Mouse (Mus musculus): ENCODE measurements around the gene D430019H16Rik. TPM values are rescaled to one million over a fixed set of nuclear protein-coding genes. Genes with fewer than 3 reads are reported as not detected.

D430019H16Rik gene
- polyA plus RNA-seq, 1 experiment from 2014 or later: 3.1 TPM

DNA sequence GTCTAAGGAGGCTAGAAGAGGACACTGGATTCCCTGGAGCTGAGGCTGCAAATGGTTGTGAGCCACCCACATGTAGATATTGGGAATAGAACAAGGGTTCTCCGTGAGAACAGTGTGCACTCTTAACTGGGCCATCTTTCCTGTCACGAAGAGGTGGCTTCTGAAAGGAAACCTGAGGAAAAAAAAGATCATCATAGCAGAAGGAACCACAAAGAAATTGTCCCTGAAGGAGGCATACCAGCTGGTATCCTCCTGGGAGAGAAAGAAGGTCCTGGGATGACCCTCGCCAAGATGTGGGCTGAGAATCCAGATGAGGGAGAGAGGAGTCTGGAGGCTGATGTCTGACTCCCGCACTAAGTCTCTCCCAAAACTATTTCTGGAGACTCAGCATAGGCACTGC is 4.4 kb upstream of the D430019H16Rik start:
- WGBS: 74% methylated on average over 4 of the region's 4 CpGs
- ATAC-seq (ENCODE audit: insufficient number of reproducible peaks, insufficient read depth, low FRiP score, low TSS enrichment, low read depth): no peak
- no peaks in the 10 kb centered on the region for H3K36me3 ChIP-seq
- no peak overlapping the region for H3K4me3 ChIP-seq (replicated peaks)
- 0 out of 2 replicates have a peak, but pooled peaks cover 6% of the 10 kb centered on the region for H3K9me3 ChIP-seq
- H3K4me1 ChIP-seq (replicated peaks): 0 out of 2 replicates have a peak, but pooled peaks cover 6% of the 10 kb centered on the region
- H3K27ac ChIP-seq: no peak overlapping the region
- no peaks in the 10 kb centered on the region for H3K27me3 ChIP-seq
- H3K4me2 ChIP-seq: no peak overlapping the region
- H3K9ac ChIP-seq (replicated peaks): no peak overlapping the region

DNA sequence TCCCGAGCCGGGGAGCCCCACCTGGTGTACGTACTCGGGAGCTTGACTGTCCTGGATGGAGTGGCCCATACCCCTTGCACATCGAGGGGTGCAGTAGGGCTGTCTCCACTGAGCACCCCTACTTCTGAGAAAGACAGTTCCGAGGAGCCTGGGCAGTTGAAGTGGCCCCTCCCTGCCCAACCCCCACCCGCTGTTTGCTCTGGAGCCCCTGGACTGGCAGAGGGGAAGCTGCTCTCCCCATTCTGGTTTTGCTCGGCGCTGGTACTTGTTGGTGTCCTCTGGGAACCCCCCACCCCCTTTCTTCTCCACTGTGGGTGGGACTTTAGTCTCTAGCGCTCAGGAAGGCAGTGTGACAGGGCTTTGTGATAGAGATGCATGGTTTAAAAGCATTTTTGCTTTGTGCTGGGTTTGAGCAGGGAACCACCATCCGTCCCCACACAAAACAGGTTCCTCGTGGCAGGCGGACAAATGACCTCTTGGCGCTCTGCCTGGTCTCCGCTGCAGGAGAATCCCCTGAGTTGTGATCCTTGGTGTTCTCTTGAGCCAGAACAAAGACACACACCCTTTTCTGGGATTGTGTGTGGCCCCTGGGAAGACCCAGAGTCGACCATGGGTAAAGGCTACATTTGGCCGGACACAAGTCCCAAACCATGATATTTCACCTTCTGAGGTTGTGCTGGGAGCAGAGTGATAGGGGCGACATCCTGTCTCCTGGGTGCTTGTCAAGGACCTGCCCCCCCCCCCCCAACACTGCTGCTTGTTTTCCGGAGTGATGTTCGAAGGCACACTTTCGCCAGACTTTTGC is 804 bp downstream of the D430019H16Rik start:
- Histone ChIP-seq H3K27ac (peak overlapping the region; percentile 78), H3K27me3 (no peaks in the 10 kb centered on the region; the same call in 1 of the 2 replicates), H3K9ac (replicated peaks) (peak overlapping the region; percentile 82), H3K4me2 (peak overlapping the region; percentile 82), H3K36me3 (no peaks in the 10 kb centered on the region), H3K9me3 (no peaks in the 10 kb centered on the region), H3K4me3 (replicated peaks) (peak overlapping the region; percentile 73), H3K4me1 (replicated peaks) (peaks cover 33% of the 10 kb centered on the region)
- ATAC-seq (ENCODE audit: insufficient number of reproducible peaks, insufficient read depth, low FRiP score, low TSS enrichment, low read depth): peak; percentile 64
- under 1% methylated on average over 21 of the region's 21 CpGs for WGBS

DNA sequence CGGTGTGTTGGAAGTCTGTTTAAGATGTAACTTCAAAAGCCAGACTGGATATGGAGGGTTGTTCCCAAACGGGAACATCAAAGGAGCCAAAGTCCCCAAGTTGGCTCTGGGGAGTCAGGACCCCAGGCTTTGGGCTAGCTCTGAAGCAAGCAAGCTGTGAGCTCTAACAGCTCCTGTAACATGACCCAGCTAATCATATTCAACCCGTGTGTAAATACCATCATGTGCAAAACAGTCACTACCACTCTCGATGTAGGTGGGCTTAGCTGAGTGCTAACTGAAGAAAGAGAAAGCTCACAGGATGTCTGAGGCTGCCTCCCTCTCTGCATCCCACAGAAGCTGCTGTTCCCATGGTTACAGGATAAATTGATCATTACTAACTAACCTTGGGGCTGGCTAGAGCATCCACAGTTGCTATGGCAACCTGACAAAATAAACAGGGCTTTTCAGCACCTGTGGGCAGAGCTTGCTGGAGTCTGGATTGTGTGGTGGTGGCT is 1.5 kb downstream of the D430019H16Rik start:
- peak overlapping the region; percentile 82 for H3K9ac ChIP-seq (replicated peaks)

DNA sequence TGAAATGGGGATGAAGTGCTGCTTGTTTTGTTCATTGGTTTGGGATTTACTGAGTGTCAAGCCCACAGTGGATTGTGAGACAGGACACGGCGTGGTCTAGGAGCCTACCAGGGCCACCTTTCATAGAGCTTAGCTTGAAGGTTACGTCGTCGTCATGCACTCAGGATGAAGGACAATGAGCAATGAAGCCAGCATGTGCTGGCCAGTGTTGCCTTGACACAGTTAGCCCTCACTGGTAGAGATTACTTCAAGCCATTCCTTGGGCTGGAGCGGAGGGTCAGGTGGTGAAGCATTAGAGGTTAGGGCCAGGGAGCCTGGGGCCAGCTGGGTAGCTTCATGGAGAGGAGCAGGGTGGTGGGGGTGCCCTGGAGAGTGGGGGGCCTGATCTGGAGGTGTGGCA is 5.1 kb downstream of the D430019H16Rik start:
- Histone ChIP-seq H3K9ac (replicated peaks) (no peak overlapping the region), H3K36me3 (peaks cover 8% of the 10 kb centered on the region; the same call in 1 of the 2 replicates), H3K27me3 (no peaks in the 10 kb centered on the region; the same call in 1 of the 2 replicates), H3K4me3 (replicated peaks) (no peak overlapping the region), H3K9me3 (no peaks in the 10 kb centered on the region), H3K27ac (no peak overlapping the region), H3K4me2 (no peak overlapping the region), H3K4me1 (replicated peaks) (peaks cover 45% of the 10 kb centered on the region)
- 96% methylated on average over 6 of the region's 6 CpGs for WGBS
- no peak for ATAC-seq (ENCODE audit: insufficient number of reproducible peaks, insufficient read depth, low FRiP score, low TSS enrichment, low read depth)

More for the DNA sequence above, 1.5 kb downstream of the D430019H16Rik start:
- Histone ChIP-seq H3K9me3 (no peaks in the 10 kb centered on the region), H3K4me3 (replicated peaks) (peak overlapping the region; percentile 73), H3K27ac (peak overlapping the region; percentile 78; the same call in 1 of the 2 replicates), H3K4me2 (peak overlapping the region; percentile 82), H3K36me3 (no peaks in the 10 kb centered on the region), H3K4me1 (replicated peaks) (peaks cover 39% of the 10 kb centered on the region), H3K27me3 (no peaks in the 10 kb centered on the region; the same call in 1 of the 2 replicates)
- WGBS: 3% methylated on average over 4 of the region's 4 CpGs
- ATAC-seq (ENCODE audit: insufficient number of reproducible peaks, insufficient read depth, low FRiP score, low TSS enrichment, low read depth): 0 out of 2 replicates have a peak, but pooled peaks have one; percentile 12

DNA sequence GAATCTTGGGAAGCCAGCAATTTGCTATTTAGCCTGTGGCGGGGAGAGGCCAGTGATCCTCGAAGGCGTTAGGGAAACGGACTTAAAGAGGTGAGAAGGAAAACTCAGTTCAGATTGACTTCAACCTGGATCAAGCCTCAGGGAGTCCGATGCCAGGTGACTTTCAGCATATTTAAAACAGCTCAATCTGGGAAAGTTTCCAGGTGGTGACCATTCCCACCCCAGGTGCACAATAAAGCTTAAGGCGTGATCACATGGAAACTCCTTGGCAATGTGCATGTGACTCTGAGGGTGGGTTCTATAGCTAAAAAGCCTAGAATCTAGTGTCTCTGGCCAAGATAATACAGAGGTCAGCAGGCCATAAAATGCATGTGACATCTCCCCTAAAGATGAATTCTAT is 7.4 kb downstream of the D430019H16Rik start:
- WGBS: 45% methylated on average over 6 of the region's 6 CpGs
- ATAC-seq (ENCODE audit: insufficient number of reproducible peaks, insufficient read depth, low FRiP score, low TSS enrichment, low read depth): no peak
- H3K27ac ChIP-seq: 0 out of 2 replicates have a peak overlapping the region, but pooled peaks have one; percentile 14
- H3K4me2 ChIP-seq: no peak overlapping the region
- H3K4me1 ChIP-seq (replicated peaks): peaks cover 35% of the 10 kb centered on the region
- no peaks in the 10 kb centered on the region for H3K9me3 ChIP-seq
- H3K36me3 ChIP-seq: peaks cover 8% of the 10 kb centered on the region; the same call in 1 of the 2 replicates
- no peak overlapping the region for H3K4me3 ChIP-seq (replicated peaks)
- no peaks in the 10 kb centered on the region; the same call in 1 of the 2 replicates for H3K27me3 ChIP-seq
- H3K9ac ChIP-seq (replicated peaks): no peak overlapping the region

DNA sequence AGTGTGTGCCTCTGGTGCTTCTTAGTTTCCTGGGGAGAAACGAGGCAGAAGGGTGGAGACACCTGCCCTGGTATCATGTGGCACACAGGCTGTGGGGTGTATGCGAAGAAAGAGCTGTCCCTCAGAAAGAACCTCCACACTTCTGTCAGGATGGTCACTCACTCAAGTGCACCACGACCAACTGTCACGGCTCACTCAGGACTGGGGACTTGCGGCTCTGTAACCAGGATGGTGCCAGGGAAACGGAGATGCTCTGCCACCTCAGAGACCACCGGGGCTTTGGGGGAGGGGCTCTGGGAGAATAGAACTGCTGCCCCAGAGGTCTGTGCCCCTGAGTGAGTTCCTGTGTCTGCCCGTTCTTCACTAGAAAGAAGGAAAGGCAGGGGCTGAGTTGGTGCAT is 15.4 kb downstream of the D430019H16Rik start:
- H3K4me1 ChIP-seq (replicated peaks): peaks cover 32% of the 10 kb centered on the region
- H3K4me2 ChIP-seq: no peak overlapping the region

DNA sequence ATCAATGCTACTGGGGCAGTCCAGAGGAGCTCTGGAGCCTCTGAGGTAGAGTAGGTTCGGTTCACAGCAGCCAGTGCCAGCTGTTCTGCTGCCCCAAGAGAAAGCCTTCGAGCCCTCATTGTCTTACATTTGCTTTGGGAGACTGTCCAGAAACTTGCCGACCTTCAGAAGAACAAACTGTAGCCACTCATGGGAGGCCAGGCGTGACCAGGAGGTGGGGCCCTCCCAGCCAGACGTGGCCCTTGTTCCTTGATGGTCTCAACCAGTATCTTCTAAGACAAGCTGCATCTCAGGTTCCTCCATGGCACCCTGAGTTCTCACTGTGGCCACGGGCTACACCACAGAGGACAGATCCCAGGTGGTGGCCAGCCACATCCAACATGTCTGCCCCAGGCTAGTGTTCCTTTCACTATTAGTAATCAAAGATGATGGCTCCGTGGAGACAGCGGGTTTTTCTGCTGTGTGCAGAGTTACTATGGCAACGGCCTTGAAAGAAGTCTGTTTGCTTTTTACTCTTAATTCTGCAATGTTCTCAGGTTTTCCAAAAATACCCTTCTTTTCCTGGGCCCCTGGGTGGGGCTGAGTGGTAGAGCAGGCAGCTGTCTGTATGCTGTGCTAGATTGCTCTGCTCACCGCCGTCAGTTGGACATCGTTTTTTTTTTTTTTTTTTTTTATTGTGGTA is 21.7 kb downstream of the D430019H16Rik start:
- Histone ChIP-seq H3K9ac (replicated peaks) (0 out of 2 replicates have a peak overlapping the region, but pooled peaks have one; percentile 6), H3K4me2 (no peak overlapping the region), H3K27ac (no peak overlapping the region), H3K36me3 (peaks cover 25% of the 10 kb centered on the region), H3K4me1 (replicated peaks) (0 out of 2 replicates have a peak, but pooled peaks cover 4% of the 10 kb centered on the region), H3K27me3 (no peaks in the 10 kb centered on the region), H3K4me3 (replicated peaks) (no peak overlapping the region), H3K9me3 (no peaks in the 10 kb centered on the region)
- WGBS: 80% methylated on average over 12 of the region's 12 CpGs
- no peak for ATAC-seq (ENCODE audit: insufficient number of reproducible peaks, insufficient read depth, low FRiP score, low TSS enrichment, low read depth)

More for the DNA sequence above, 15.4 kb downstream of the D430019H16Rik start:
- Histone ChIP-seq H3K9me3 (no peaks in the 10 kb centered on the region), H3K27me3 (no peaks in the 10 kb centered on the region), H3K9ac (replicated peaks) (no peak overlapping the region), H3K27ac (no peak overlapping the region), H3K4me3 (replicated peaks) (no peak overlapping the region), H3K36me3 (peaks cover 11% of the 10 kb centered on the region; the same call in 1 of the 2 replicates)
- WGBS: 73% methylated on average over 8 of the region's 8 CpGs
- ATAC-seq (ENCODE audit: insufficient number of reproducible peaks, insufficient read depth, low FRiP score, low TSS enrichment, low read depth): no peak

DNA sequence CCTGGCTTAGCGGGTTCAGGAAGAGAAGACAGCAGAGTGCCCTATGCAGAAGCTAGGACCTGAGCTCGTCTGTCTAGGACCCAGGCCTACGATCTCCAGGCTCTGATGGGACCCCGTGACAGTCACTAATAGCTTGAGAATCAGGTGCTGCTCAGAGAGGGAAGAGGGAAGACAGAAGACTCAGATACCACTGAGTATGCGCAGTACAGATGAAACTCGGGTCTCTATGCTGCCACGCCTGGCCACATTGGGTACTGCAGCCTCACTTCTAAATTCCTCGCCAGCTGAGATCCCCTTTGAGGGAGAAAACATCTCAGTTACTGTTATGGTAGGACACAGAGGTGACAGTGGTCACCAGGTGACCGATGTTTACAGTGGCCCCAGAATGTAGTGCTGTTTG is 22.8 kb downstream of the D430019H16Rik start:
- Histone ChIP-seq H3K27ac (0 out of 2 replicates have a peak overlapping the region, but pooled peaks have one; percentile 37), H3K27me3 (no peaks in the 10 kb centered on the region), H3K4me2 (no peak overlapping the region), H3K9ac (replicated peaks) (no peak overlapping the region), H3K9me3 (no peaks in the 10 kb centered on the region), H3K4me3 (replicated peaks) (no peak overlapping the region), H3K36me3 (peaks cover 25% of the 10 kb centered on the region), H3K4me1 (replicated peaks) (0 out of 2 replicates have a peak, but pooled peaks cover 4% of the 10 kb centered on the region)
- ATAC-seq (ENCODE audit: insufficient number of reproducible peaks, insufficient read depth, low FRiP score, low TSS enrichment, low read depth): no peak
- WGBS: 43% methylated on average over 9 of the region's 9 CpGs

DNA sequence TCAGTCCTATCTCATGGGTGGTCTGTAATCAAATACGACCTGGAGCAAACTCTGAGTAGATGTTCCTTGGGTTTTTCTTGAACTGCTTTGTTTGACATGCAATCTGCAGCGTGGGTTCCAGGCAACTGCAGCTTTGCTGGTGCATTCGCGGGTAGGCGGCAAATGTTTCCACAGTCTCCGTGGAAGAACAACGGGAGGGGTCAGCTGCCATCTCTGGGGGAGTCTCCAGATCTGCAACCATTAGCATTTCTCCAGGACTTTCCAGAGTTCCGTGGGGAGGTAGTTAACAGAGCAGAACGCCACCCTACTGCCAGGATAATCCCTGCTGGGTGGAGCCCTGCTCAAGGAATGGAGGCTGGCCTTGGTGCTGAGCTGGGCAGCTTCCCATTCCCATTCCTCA is 23.3 kb downstream of the D430019H16Rik start:
- ATAC-seq (ENCODE audit: insufficient number of reproducible peaks, insufficient read depth, low FRiP score, low TSS enrichment, low read depth): no peak
- no peaks in the 10 kb centered on the region for H3K9me3 ChIP-seq
- H3K27ac ChIP-seq: no peak overlapping the region
- H3K27me3 ChIP-seq: no peaks in the 10 kb centered on the region
- 66% methylated on average over 9 of the region's 9 CpGs for WGBS
- H3K4me3 ChIP-seq (replicated peaks): no peak overlapping the region
- H3K4me1 ChIP-seq (replicated peaks): 0 out of 2 replicates have a peak, but pooled peaks cover 4% of the 10 kb centered on the region
- no peak overlapping the region for H3K4me2 ChIP-seq
- peaks cover 25% of the 10 kb centered on the region for H3K36me3 ChIP-seq
- H3K9ac ChIP-seq (replicated peaks): no peak overlapping the region

DNA sequence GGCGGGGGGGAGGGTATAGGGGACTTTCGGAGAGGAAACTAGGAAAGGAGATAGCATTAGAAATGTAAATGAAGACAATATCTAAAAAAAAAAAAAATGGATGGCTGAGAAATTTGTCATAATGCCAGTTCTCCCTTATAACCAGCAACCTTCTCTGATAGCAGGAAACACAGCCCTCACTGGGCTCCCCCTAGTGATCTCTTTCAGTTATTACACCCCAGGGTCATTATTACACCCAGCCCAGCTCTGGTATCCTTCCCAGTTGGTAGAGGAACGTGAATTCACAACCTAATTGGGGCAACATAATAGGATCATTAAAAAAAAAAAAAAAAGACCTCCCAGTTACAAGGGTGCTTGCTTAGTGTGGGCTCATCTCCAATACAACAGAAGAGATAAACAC is 29.8 kb downstream of the D430019H16Rik start:
- no peak overlapping the region for H3K9ac ChIP-seq (replicated peaks)
- H3K36me3 ChIP-seq: peaks cover 13% of the 10 kb centered on the region
- H3K27ac ChIP-seq: no peak overlapping the region
- no peak for ATAC-seq (ENCODE audit: insufficient number of reproducible peaks, insufficient read depth, low FRiP score, low TSS enrichment, low read depth)
- H3K4me2 ChIP-seq: no peak overlapping the region
- H3K27me3 ChIP-seq: no peaks in the 10 kb centered on the region
- no peaks in the 10 kb centered on the region for H3K9me3 ChIP-seq
- no peaks in the 10 kb centered on the region for H3K4me1 ChIP-seq (replicated peaks)
- no peak overlapping the region for H3K4me3 ChIP-seq (replicated peaks)
- WGBS: 58% methylated on average over 3 of the region's 3 CpGs

DNA sequence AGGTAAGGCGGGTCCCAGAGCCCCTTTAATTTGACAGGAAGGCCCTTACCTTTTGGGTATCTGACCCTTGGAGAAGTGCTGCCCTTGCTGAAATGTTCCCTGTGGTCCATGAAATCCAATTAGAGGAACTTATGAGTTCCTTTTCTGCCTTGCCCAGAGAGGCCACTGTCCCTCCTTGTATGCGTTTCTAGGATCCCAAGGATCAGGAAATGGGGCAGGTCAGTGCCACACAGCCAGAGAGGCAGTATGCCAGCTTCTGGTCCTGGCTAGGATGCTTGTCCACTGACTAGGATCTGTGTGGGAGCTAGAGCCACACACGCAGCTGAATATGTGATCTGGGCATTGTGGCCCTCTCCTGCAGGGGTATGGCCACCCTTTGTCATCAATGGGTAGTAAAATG is 36.6 kb downstream of the D430019H16Rik start:
- Histone ChIP-seq H3K4me2 (no peak overlapping the region), H3K4me3 (replicated peaks) (no peak overlapping the region)

More for the DNA sequence above, 36.6 kb downstream of the D430019H16Rik start:
- Histone ChIP-seq H3K36me3 (peaks cover 47% of the 10 kb centered on the region), H3K9ac (replicated peaks) (no peak overlapping the region), H3K9me3 (no peaks in the 10 kb centered on the region), H3K4me1 (replicated peaks) (no peaks in the 10 kb centered on the region), H3K27ac (no peak overlapping the region), H3K27me3 (no peaks in the 10 kb centered on the region)
- 91% methylated on average over 3 of the region's 3 CpGs for WGBS
- no peak for ATAC-seq (ENCODE audit: insufficient number of reproducible peaks, insufficient read depth, low FRiP score, low TSS enrichment, low read depth)

Measured in limb, embryonic 12.5 days (tissue).